Mouse (Mus musculus) heart, embryonic 11.5 days (tissue): ENCODE results near the gene Ccdc88c. TPM values are rescaled to one million over a fixed set of nuclear protein-coding genes. Genes with fewer than 3 reads are reported as not detected.
"Not testable (repeated sequence)": the region's sequence is repeated elsewhere in the genome, so short reads cannot be mapped to it uniquely, and the experiment has no call there.

Experiments used
- ATAC-seq: fragments of 200-750 bp; cut with Nextera tagmentation; replicated peaks from 2 replicates; pipeline ENCODE4 v1.8.0; 2017; ENCODE audit warnings: moderate library complexity; ENCODE audit not compliant: insufficient number of reproducible peaks, low FRiP score, low TSS enrichment
- H3K27ac ChIP-seq: fragments of 300-500 bp; sonication (generic); 2 replicates; pipeline ENCODE4 v1.5.1; 2014; ENCODE audit warnings: mild to moderate bottlenecking, low read depth, low read length
- H3K27me3 ChIP-seq: fragments of 300-500 bp; sonication (generic); 2 replicates; pipeline ENCODE4 v1.6.1; 2014; ENCODE audit warnings: mild to moderate bottlenecking, low read length, mixed read lengths; ENCODE audit not compliant: control insufficient read depth, insufficient read depth
- H3K36me3 ChIP-seq: fragments of 300-500 bp; sonication (generic); 2 replicates; pipeline ENCODE4 v1.6.1; 2014; ENCODE audit warnings: mild to moderate bottlenecking, low read length, moderate library complexity, mixed read lengths; ENCODE audit not compliant: control insufficient read depth, insufficient read depth
- H3K4me1 ChIP-seq: fragments of 300-500 bp; sonication (generic); 2 replicates; pipeline ENCODE4 v1.6.1; 2014; ENCODE audit warnings: low read length; ENCODE audit not compliant: control insufficient read depth, insufficient read depth
- H3K4me2 ChIP-seq: fragments of 300-500 bp; sonication (generic); 2 replicates; pipeline ENCODE4 v1.6.1; 2014; ENCODE audit warnings: mild to moderate bottlenecking, moderate library complexity
- H3K4me3 ChIP-seq: fragments of 300-500 bp; sonication (generic); 2 replicates; pipeline ENCODE4 v1.5.1; 2014; ENCODE audit warnings: low read depth, low read length
- H3K9ac ChIP-seq: fragments of 300-500 bp; sonication (generic); 2 replicates; pipeline ENCODE4 v1.6.1; 2014; ENCODE audit warnings: mild to moderate bottlenecking, low read depth, low read length, moderate library complexity
- H3K9me3 ChIP-seq: fragments of 300-500 bp; sonication (generic); replicated peaks from 2 replicates; pipeline ENCODE4 v1.6.1; 2016; ENCODE audit warnings: low read length; ENCODE audit not compliant: control insufficient read depth
- WGBS: fragments of 180-500 bp; shearing (Covaris S2); extraction: QIAGEN DNeasy Blood & Tissue Kit; methylation state at CpG from one replicate; pipeline ENCODE4 v1.1.7; 2014; ENCODE audit not compliant: insufficient replicate concordance; 5-methylcytosine and 5-hydroxymethylcytosine counted together
- polyA plus RNA-seq: library from polyadenylated mRNA; unstranded; fragments of >200 nt; fragmentation: Nextera tagmentation; extraction: Ambion mirVana; gene quantifications from 2 replicates; pipeline ENCODE4 v1.2.1, GENCODE M21; 2014

The Ccdc88c gene
- polyA plus RNA-seq, 1 experiment from 2014 or later = 3.1 TPM

- ATAC-seq = no peak
- 73% methylated on average over 10 of the region's 10 CpGs for WGBS
- H3K4me3 ChIP-seq = no peak overlapping the region
- H3K27me3 ChIP-seq = peaks cover 24% of the 10 kb centered on the region
- no peak overlapping the region for H3K9ac ChIP-seq
- H3K4me1 ChIP-seq = peaks cover 27% of the 10 kb centered on the region
- H3K27ac ChIP-seq = no peak overlapping the region
- H3K36me3 ChIP-seq = no peaks in the 10 kb centered on the region
- H3K9me3 ChIP-seq = no peaks in the 10 kb centered on the region
- no peak overlapping the region for H3K4me2 ChIP-seq
These were observed 14.2 kb downstream of the Ccdc88c start for GRCm38 (mm10) chr12:101014549-101015164.

DNA sequence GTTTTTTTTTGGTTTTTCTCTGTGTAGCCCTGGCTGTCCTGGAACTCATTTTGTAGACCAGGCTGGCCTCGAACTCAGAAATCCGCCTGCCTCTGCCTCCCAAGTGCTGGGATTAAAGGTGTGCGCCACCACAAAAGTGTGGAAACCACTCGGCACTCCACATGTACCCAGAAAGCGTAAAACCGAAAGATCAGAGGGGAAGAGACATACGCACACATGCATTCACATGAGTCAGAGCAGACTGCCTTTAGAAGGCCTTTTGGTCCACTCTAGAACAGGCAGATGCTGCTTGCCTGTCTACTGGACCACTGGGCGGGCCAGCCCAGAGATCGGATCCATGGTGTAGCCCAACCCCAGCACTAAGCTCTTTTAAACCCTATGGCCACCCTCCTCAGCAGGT, 15.2 kb downstream of the Ccdc88c start:
- H3K36me3 ChIP-seq, H3K9ac ChIP-seq, H3K27ac ChIP-seq, H3K4me2 ChIP-seq, H3K9me3 ChIP-seq, ATAC-seq, H3K4me3 ChIP-seq: not testable (repeated sequence)
- 88% methylated on average over 9 of the region's 9 CpGs for WGBS
- Histone ChIP-seq H3K27me3 (peaks cover 24% of the 10 kb centered on the region), H3K4me1 (peaks cover 26% of the 10 kb centered on the region)

- Histone ChIP-seq H3K4me3 (no peak overlapping the region), H3K27me3 (peaks cover 24% of the 10 kb centered on the region), H3K27ac (no peak overlapping the region), H3K36me3 (no peaks in the 10 kb centered on the region), H3K4me2 (no peak overlapping the region), H3K4me1 (peaks cover 25% of the 10 kb centered on the region), H3K9me3 (no peaks in the 10 kb centered on the region), H3K9ac (no peak overlapping the region)
- 63% methylated on average over 8 of the region's 8 CpGs for WGBS
- ATAC-seq = no peak
These were observed 15.7 kb downstream of the Ccdc88c start for GRCm38 (mm10) chr12:101013078-101013665.

- WGBS = 11% methylated on average over 17 of the region's 17 CpGs
These were observed 16.4 kb downstream of the Ccdc88c start for GRCm38 (mm10) chr12:101012197-101013077.

GRCm38 (mm10) chr12:101011017-101011416, 17.8 kb downstream of the Ccdc88c start:
- no peak for ATAC-seq
- H3K4me3 ChIP-seq = no peak overlapping the region
- no peaks in the 10 kb centered on the region for H3K36me3 ChIP-seq
- H3K9ac ChIP-seq = no peak overlapping the region
- peaks cover 25% of the 10 kb centered on the region for H3K4me1 ChIP-seq
- no peak overlapping the region for H3K4me2 ChIP-seq
- WGBS = 81% methylated on average over 7 of the region's 7 CpGs
- H3K27me3 ChIP-seq = peaks cover 24% of the 10 kb centered on the region
- H3K9me3 ChIP-seq = no peaks in the 10 kb centered on the region
- no peak overlapping the region for H3K27ac ChIP-seq

More at GRCm38 (mm10) chr12:101012197-101013077, 16.4 kb downstream of the Ccdc88c start:
- Histone ChIP-seq H3K4me2 (peak overlapping the region; percentile 54), H3K36me3 (no peaks in the 10 kb centered on the region), H3K9ac (no peak overlapping the region), H3K27me3 (peaks cover 22% of the 10 kb centered on the region), H3K4me3 (0 out of 2 replicates have a peak overlapping the region, but pooled peaks have one; percentile 15), H3K9me3 (no peaks in the 10 kb centered on the region), H3K27ac (no peak overlapping the region), H3K4me1 (peaks cover 27% of the 10 kb centered on the region)
- no peak for ATAC-seq

DNA sequence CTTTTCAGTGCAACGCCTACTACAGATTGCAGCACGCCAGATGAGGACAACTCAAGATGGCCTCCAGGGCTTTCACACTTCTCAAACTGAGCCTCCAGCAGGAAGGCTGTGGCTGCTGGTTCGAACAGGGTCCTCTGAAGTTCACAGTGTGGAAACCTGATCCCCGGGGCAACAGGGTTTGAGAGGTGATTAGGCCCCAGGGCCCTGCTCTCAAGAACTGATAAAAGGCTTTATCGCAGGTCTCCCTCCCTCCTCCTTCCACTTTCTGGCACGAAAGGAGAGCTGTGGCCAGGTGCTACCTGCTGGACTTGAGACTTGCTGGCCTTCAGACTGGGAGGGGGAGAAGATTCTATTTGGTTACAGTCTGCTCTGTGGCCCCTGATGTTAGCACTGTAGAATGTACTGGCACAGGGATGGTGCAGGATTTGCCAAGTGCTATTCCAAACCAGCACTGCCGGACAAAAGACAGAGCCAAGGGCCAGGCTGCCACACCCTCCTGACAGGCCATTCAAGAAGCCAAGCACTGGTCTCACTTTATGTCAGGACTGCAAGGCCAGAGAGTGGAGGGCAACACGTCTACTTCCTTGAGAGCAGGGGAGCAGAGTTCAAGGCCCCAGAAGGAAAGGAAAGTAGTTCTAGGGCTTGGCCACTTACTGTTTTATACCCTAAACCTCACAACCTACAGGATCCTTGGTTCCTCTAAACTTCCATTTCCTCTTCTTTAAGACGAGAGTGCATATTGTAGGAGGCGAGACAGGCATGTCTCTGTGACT, 18.5 kb downstream of the Ccdc88c start:
- Histone ChIP-seq H3K27ac (no peak overlapping the region), H3K36me3 (no peaks in the 10 kb centered on the region), H3K9ac (no peak overlapping the region), H3K4me3 (no peak overlapping the region), H3K4me2 (no peak overlapping the region), H3K4me1 (peaks cover 22% of the 10 kb centered on the region), H3K9me3 (no peaks in the 10 kb centered on the region), H3K27me3 (peaks cover 24% of the 10 kb centered on the region)
- WGBS = 41% methylated on average over 10 of the region's 10 CpGs
- ATAC-seq = no peak

DNA sequence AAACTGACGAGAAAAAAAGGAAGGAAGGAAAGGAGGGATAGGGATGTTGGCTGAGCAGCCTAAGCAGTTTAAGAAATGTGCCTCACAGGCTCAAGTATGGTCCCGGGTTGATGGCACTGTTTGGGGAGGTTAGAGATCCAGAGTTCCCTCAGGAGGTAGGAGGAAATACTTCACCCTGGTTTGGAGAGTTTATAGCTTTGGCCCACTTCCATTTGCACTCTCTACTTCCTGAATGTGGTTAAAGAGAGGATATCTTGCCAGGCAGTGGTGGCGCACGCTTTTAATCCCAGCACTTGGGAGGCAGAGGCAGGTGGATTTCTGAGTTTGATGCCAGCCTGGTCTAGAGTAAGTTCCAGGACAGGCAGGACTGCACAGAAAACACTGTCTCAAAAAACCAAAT, 19.6 kb downstream of the Ccdc88c start:
- WGBS = 90% methylated on average over 4 of the region's 4 CpGs
- Histone ChIP-seq H3K27ac (no peak overlapping the region), H3K4me1 (peaks cover 22% of the 10 kb centered on the region), H3K4me3 (no peak overlapping the region), H3K27me3 (peaks cover 19% of the 10 kb centered on the region), H3K9ac (no peak overlapping the region), H3K36me3 (no peaks in the 10 kb centered on the region), H3K4me2 (no peak overlapping the region), H3K9me3 (no peaks in the 10 kb centered on the region)
- ATAC-seq = no peak

GRCm38 (mm10) chr12:101008648-101009047, 20.2 kb downstream of the Ccdc88c start:
- Histone ChIP-seq H3K9ac (no peak overlapping the region), H3K27ac (no peak overlapping the region), H3K36me3 (no peaks in the 10 kb centered on the region), H3K4me1 (peaks cover 22% of the 10 kb centered on the region), H3K4me2 (no peak overlapping the region), H3K9me3 (no peaks in the 10 kb centered on the region), H3K4me3 (no peak overlapping the region), H3K27me3 (peaks cover 20% of the 10 kb centered on the region)
- no peak for ATAC-seq
- WGBS = 50% methylated on average over 4 of the region's 4 CpGs
